Mouse (Mus musculus) natural killer cell, adult 2 months (primary cell): Measurements from ENCODE around the gene Usp9x.

Experiments used
- DNase-seq, 2 experiments: peaks; one replicate each; pipeline ENCODE4 v3.0.0; 2022; ENCODE audit warnings: low spot score in 2 of 2

The Usp9x gene

DNA sequence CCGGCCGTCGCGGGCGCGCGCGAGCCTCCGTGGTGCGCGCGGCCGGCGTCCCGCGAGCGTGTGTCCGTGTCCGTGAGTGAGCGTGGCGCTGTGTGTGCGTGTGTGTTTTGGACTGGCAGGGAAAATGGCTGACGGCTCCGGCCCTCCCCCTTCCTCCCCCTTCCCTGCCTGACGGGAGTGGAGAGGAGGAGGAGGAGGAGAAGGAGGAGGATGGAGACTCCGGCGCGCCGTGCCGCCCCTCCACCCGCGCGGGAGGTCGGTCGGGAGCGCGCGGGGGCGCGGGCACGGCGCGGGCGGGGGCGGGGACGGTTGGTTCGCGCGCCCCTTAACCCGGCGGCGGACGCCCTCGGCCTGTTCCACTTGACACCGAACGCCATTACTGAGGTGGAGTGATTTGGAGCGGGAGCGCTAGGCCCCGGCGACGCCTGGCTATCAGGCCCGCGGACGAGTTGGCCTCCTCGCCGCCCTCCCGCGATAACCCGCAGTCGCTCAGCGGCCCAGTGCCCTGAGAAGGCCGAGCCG lies 1.2 kb downstream of the Usp9x start:
- DNase-seq: peak; percentile 39 to 56

GRCm38 (mm10) chrX:13085621-13086020 lies 14.3 kb downstream of the Usp9x start:
- no peak for DNase-seq

DNA sequence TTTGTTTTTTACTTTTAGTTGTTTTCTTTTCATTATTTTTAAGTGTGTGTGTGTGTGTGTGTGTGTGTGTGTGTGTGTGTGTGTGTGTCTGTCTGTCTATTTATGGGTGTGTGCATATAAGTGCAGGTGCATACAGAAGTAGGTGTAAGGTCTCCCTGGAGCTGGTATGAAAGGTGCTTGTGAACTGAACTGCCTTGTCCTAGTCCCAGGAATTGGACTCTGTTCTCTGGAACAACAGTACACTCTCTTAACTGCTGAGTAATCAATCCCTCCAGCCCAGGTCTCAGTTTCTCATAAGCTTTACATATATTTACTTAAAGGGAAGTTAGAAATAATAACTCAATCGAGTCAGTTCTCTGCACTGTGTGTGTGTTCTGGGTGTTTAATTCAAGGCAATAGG lies 25.7 kb downstream of the Usp9x start:
- DNase-seq: no peak

- no peak for DNase-seq
These were observed 135.2 kb downstream of the Usp9x start for GRCm38 (mm10) chrX:13206514-13206913.

DNA sequence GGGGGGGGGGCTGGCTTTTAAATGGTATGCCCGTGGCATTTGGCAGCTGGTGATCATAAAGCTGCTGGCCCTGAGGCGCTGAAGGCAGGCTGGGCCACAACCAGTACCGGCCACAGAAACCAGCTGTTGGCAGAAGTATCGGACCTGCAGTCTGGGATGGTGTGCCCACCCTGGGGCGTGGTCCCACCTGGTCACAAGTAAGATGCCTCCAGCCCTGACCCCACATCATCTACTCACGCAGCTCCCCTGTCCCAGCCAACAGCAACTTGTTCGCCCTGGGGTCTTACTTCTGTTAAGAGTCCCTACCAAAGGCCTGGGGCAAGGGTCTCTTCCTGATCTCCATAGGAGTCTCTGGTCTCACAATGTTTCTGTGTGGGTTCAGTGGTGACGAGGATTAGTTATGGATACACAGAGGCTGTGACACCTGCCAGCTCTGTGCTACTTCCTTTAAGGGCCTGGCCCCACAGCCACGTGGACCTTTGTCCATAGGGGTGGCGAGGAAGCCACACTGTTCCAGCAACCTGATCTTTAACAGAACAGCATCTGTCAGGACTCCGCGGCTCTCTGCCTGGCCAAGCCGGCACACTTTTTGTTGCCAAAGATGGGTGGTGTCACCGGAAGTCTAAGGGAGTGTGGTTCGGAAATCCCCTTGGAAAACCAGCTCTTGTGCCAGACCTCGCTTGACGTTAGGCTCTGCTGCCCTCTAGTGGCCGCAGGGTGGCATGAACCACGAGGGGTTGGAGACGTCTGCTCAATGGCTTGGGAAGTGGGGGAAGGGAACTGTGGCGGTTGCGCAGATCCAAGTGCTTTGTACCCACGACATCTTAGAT lies 136.4 kb downstream of the Usp9x start:
- peak; percentile 87 for DNase-seq

DNA sequence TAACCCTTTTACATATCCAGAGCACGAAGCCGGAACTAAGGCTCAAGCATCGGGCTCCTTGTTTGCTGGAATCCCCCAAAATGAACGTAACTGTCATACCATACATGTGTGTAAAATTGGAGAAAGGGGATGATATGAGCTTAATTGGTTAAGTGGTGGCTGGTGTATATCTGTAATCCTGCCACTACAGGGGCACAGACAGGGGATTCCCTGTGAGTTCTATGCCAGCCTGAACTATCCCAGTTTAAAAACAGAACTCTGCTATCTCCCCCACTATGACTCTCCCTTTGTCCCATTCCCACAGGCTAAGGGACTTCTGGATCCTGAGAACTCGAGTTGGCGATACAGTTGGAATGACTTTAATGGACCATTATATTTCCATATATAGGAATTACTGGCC lies 137.1 kb downstream of the Usp9x start:
- DNase-seq: no peak

DNA sequence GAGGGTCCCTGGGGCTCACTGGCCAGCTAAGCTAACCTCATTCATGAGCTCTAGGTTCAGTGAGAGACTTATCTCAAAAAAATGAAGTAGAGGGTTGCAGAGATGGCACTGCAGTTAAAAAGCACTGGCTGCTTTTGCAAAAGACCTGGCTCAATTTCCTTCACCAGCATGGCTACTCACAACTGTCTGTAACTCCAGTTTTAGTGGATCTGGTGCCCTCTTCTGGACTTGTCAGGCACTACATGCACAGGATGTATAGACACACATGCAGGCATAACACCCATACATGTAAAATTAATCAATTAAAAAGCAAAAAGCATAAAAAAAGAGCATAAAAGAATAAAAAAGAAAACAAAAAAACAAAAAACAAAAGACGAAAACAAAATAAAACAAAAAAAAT lies 143.0 kb downstream of the Usp9x start:
- peak; percentile 21 to 26 for DNase-seq
